Mouse (Mus musculus): ENCODE data around the gene Nxn. TPM values are rescaled to one million over a fixed set of nuclear protein-coding genes. Genes with fewer than 3 reads are reported as not detected.

Gene Nxn
- total and polyA plus RNA-seq, 3 experiments: 10.0 to 19.1 (median 14.6) TPM

GRCm38 (mm10) chr11:76317904-76318303, 81.0 kb downstream of the Nxn start:
- intact Hi-C loops (cut with DNase I): no loop called here
- H3K4me3 ChIP-seq: no peak overlapping the region

GRCm38 (mm10) chr11:76315785-76316444, 83.0 kb downstream of the Nxn start:
- Histone ChIP-seq H3K36me3 (ENCODE audit: control insufficient read depth, insufficient read depth, low read length) (peaks cover 2% of the 10 kb centered on the region; the same call in 1 of the 2 replicates), H3K27me3 (ENCODE audit: control insufficient read depth, insufficient read depth, low read length) (no peaks in the 10 kb centered on the region), H3K9ac (ENCODE audit: low read depth, low read length) (no peak overlapping the region), H3K79me2 (replicated peaks; ENCODE audit: control insufficient read depth, insufficient read depth, low read length) (no peaks in the 10 kb centered on the region), H3K4me3 (no peak overlapping the region), H3K27ac (peak overlapping the region; percentile 73; the same call in 1 of the 2 replicates), H3K4me1 (ENCODE audit: control insufficient read depth, insufficient read depth, low read length) (peaks cover 41% of the 10 kb centered on the region)
- TF ChIP-seq CTCF (IDR thresholded peaks at IDR 0.05): no peak
- TF ChIP-seq POLR2A (IDR thresholded peaks at IDR 0.05; ENCODE audit: insufficient read depth, low read depth, low read length): no peak
- no peak for TF ChIP-seq EP300 (IDR thresholded peaks at IDR 0.05; ENCODE audit: insufficient read depth, low read depth, low read length)
- no peak for DNase-seq
- 68% methylated on average over 5 of the region's 5 CpGs for WGBS
- intact Hi-C loops (cut with DNase I): loop anchor here (2.0 kb wide), 1 partner anchor 63 kb away; no protein-coding TSS in a partner anchor

More at GRCm38 (mm10) chr11:76317904-76318303, 81.0 kb downstream of the Nxn start:
- WGBS: 81% methylated on average over 2 of the region's 2 CpGs
- Histone ChIP-seq H3K27me3 (ENCODE audit: control insufficient read depth, insufficient read depth, low read length) (no peaks in the 10 kb centered on the region), H3K4me1 (ENCODE audit: control insufficient read depth, insufficient read depth, low read length) (peaks cover 34% of the 10 kb centered on the region), H3K36me3 (ENCODE audit: control insufficient read depth, insufficient read depth, low read length) (no peaks in the 10 kb centered on the region), H3K9ac (ENCODE audit: low read depth, low read length) (no peak overlapping the region), H3K27ac (peak overlapping the region; percentile 86), H3K79me2 (replicated peaks; ENCODE audit: control insufficient read depth, insufficient read depth, low read length) (no peaks in the 10 kb centered on the region)
- DNase-seq: no peak
- no peak for TF ChIP-seq CTCF (IDR thresholded peaks at IDR 0.05)
- TF ChIP-seq EP300 (IDR thresholded peaks at IDR 0.05; ENCODE audit: insufficient read depth, low read depth, low read length): no peak
- no peak for TF ChIP-seq POLR2A (IDR thresholded peaks at IDR 0.05; ENCODE audit: insufficient read depth, low read depth, low read length)

- no peak for DNase-seq
- TF ChIP-seq EP300 (IDR thresholded peaks at IDR 0.05; ENCODE audit: insufficient read depth, low read depth, low read length): no peak
- no peak for TF ChIP-seq POLR2A (IDR thresholded peaks at IDR 0.05; ENCODE audit: insufficient read depth, low read depth, low read length)
- peak; percentile 72 for TF ChIP-seq CTCF (IDR thresholded peaks at IDR 0.05)
- no peak overlapping the region for H3K9ac ChIP-seq (ENCODE audit: low read depth, low read length)
- peak overlapping the region; percentile 73 for H3K27ac ChIP-seq
- no peaks in the 10 kb centered on the region for H3K27me3 ChIP-seq (ENCODE audit: control insufficient read depth, insufficient read depth, low read length)
- peaks cover 44% of the 10 kb centered on the region for H3K4me1 ChIP-seq (ENCODE audit: control insufficient read depth, insufficient read depth, low read length)
- H3K36me3 ChIP-seq (ENCODE audit: control insufficient read depth, insufficient read depth, low read length): peaks cover 2% of the 10 kb centered on the region; the same call in 1 of the 2 replicates
- H3K79me2 ChIP-seq (replicated peaks; ENCODE audit: control insufficient read depth, insufficient read depth, low read length): no peaks in the 10 kb centered on the region
- intact Hi-C loops (cut with DNase I): loop anchor here (2.0 to 5.0 kb wide), 2 partner anchors 52 to 64 kb away; no protein-coding TSS in a partner anchor
- 66% methylated on average over 4 of the region's 4 CpGs for WGBS
- H3K4me3 ChIP-seq: no peak overlapping the region
These were observed 84.2 kb downstream of the Nxn start for GRCm38 (mm10) chr11:76314741-76315140.

GRCm38 (mm10) chr11:76314140-76314539, 84.8 kb downstream of the Nxn start:
- peaks cover 44% of the 10 kb centered on the region for H3K4me1 ChIP-seq (ENCODE audit: control insufficient read depth, insufficient read depth, low read length)
- intact Hi-C loops (cut with DNase I): loop anchor here (2.0 to 5.0 kb wide), 2 partner anchors 52 to 65 kb away; no protein-coding TSS in a partner anchor
- no peak overlapping the region for H3K9ac ChIP-seq (ENCODE audit: low read depth, low read length)
- DNase-seq: peak in 1 of 2 experiments; percentile 50
- no peak; the same call in 1 of the 2 replicates for TF ChIP-seq POLR2A (IDR thresholded peaks at IDR 0.05; ENCODE audit: insufficient read depth, low read depth, low read length)
- TF ChIP-seq EP300 (IDR thresholded peaks at IDR 0.05; ENCODE audit: insufficient read depth, low read depth, low read length): peak; percentile 80; the same call in 1 of the 2 replicates
- no peak overlapping the region for H3K4me3 ChIP-seq
- no peaks in the 10 kb centered on the region for H3K27me3 ChIP-seq (ENCODE audit: control insufficient read depth, insufficient read depth, low read length)
- H3K79me2 ChIP-seq (replicated peaks; ENCODE audit: control insufficient read depth, insufficient read depth, low read length): no peaks in the 10 kb centered on the region
- H3K27ac ChIP-seq: peak overlapping the region; percentile 76
- WGBS: 54% methylated on average over 6 of the region's 6 CpGs
- H3K36me3 ChIP-seq (ENCODE audit: control insufficient read depth, insufficient read depth, low read length): peaks cover 2% of the 10 kb centered on the region; the same call in 1 of the 2 replicates

- Histone ChIP-seq H3K79me2 (replicated peaks; ENCODE audit: control insufficient read depth, insufficient read depth, low read length) (no peaks in the 10 kb centered on the region), H3K27me3 (ENCODE audit: control insufficient read depth, insufficient read depth, low read length) (no peaks in the 10 kb centered on the region), H3K4me1 (ENCODE audit: control insufficient read depth, insufficient read depth, low read length) (peaks cover 43% of the 10 kb centered on the region), H3K36me3 (ENCODE audit: control insufficient read depth, insufficient read depth, low read length) (peaks cover 2% of the 10 kb centered on the region; the same call in 1 of the 2 replicates), H3K4me3 (no peak overlapping the region), H3K27ac (peak overlapping the region; percentile 76), H3K9ac (ENCODE audit: low read depth, low read length) (no peak overlapping the region)
- intact Hi-C loops (cut with DNase I): loop anchor here (5.0 kb wide), 1 partner anchor 51 kb away; no protein-coding TSS in a partner anchor
- 31% methylated on average over 4 of the region's 4 CpGs for WGBS
- peak in 1 of 2 experiments; percentile 39 for DNase-seq
- TF ChIP-seq EP300 (IDR thresholded peaks at IDR 0.05; ENCODE audit: insufficient read depth, low read depth, low read length) (no peak), CTCF (IDR thresholded peaks at IDR 0.05) (no peak), POLR2A (IDR thresholded peaks at IDR 0.05; ENCODE audit: insufficient read depth, low read depth, low read length) (no peak)
These were observed 86.1 kb downstream of the Nxn start for GRCm38 (mm10) chr11:76312805-76313204.

All from heart, adult 2 months (tissue).